16 mouse cellular contexts compared by ENCODE assay signal in the genomic region with DNA sequence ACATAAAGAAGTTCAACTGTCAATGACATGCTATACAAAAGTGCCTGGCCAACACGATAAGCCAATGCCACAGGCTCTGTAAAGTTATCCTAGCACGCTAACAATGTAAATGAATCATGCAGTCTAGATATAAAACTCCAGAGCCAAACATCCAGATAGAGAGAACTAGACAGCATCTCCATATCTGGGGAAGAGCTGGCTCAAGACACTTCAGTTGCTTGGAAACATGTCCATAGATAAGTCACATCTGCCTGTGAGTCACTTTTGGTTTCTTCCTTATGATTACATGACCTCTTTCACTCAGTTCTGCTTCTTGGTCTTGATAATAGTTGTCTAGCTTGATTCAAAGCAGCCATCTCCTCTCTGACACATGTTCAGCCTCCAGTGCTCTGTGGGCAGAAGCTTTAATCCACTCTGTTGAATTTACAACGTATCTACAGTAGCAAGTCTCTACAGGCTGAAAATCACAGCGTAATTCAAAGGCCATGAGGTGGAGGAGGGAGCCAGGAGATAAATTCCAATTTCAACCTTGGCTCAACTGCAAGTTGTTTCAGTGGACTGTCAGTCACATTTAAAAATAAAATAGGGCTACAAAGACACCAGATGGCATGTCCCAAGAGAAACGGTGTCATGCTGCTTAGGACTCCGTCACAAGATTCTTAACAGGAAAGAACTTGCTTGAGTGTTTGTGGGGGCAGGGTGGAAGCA.
A peak's percentile ranks its signal among the peaks of the same experiment; 100 is the strongest.
DNase-seq lines count a peak whose midpoint lies in the region; ATAC-seq and TF ChIP-seq lines count a peak whose summit lies in the region.
"Had no signal": no experiment of that assay in that cellular context is flagged by ENCODE, and none has a peak within 500 bp of the region (broad histone marks: within the 10 kb centered on the region; RNA-seq: fewer than 3 reads in every experiment).

No protein-coding gene starts in this region.

- no peaks in the 10 kb centered on the region for H3K9me3 ChIP-seq in stomach, embryonic 14.5 days (ENCODE audit: control insufficient read depth, low read depth, low read length)
- H3K9me3 ChIP-seq in stomach, postnatal 0 days (ENCODE audit: control insufficient read depth, low read length) = no peaks in the 10 kb centered on the region
- H3K9me3 ChIP-seq: limb, embryonic 15.5 days; lung, embryonic 15.5 days; megakaryocyte, embryonic 14.5 days had no signal

- no peak overlapping the region for H3K4me3 ChIP-seq in stomach, embryonic 14.5 days (ENCODE audit: low read depth, low read length)
- H3K4me3 ChIP-seq in stomach, postnatal 0 days (ENCODE audit: low read depth, low read length) = no peak overlapping the region
- H3K4me3 ChIP-seq: limb, embryonic 15.5 days; lung, embryonic 15.5 days; megakaryocyte, embryonic 14.5 days had no signal

- H3K4me1 ChIP-seq in stomach, embryonic 14.5 days (ENCODE audit: control insufficient read depth, insufficient read depth, low read length) = no peaks in the 10 kb centered on the region
- no peaks in the 10 kb centered on the region for H3K4me1 ChIP-seq in stomach, postnatal 0 days (replicated peaks; ENCODE audit: control insufficient read depth, insufficient read depth)
- H3K4me1 ChIP-seq: limb, embryonic 15.5 days had no signal

- 72% methylated on average over 6 of the region's 6 CpGs for WGBS in stomach, embryonic 14.5 days
- WGBS in stomach, postnatal 0 days = 50% methylated on average over 6 of the region's 6 CpGs

- TF ChIP-seq CTCF in stomach, postnatal 0 days (IDR thresholded peaks at IDR 0.05; ENCODE audit: low read depth) = no peak

- DNase-seq in gastrocnemius, postnatal 25 days = peak; percentile 30
- no peak for DNase-seq in gastrocnemius, postnatal 10 days
- no peak for DNase-seq in stomach, postnatal 0 days (ENCODE audit: low spot score)
- peak; percentile 21 to 48 for DNase-seq in cerebellum, postnatal 14 days
- no peak for DNase-seq in right cerebral cortex, postnatal 10 days (ENCODE audit: low spot score in 2 of 2)
- DNase-seq in natural killer cell, adult 2 months (ENCODE audit: low spot score in 2 of 2) = no peak
- DNase-seq in thymus, postnatal 0 days (ENCODE audit: low spot score) = no peak
- DNase-seq: adrenal gland, postnatal 25 days; kidney, postnatal 14 days; thymus, postnatal 25 days had no signal

- peak; percentile 6; the same call in 1 of the 2 replicates for ATAC-seq in stomach, embryonic 14.5 days (ENCODE audit: insufficient number of reproducible peaks, insufficient read depth, low FRiP score, low read depth)
- ATAC-seq in stomach, postnatal 0 days (ENCODE audit: low FRiP score, low TSS enrichment) = no peak
- ATAC-seq: CD4-positive, CD25-positive, alpha-beta regulatory T cell, adult 4 months; Patski had no signal

- H3K36me3 ChIP-seq in stomach, embryonic 14.5 days (ENCODE audit: control insufficient read depth, insufficient read depth, low read length) = peaks cover 15% of the 10 kb centered on the region; the same call in 1 of the 2 replicates
- H3K36me3 ChIP-seq in stomach, postnatal 0 days (ENCODE audit: control insufficient read depth, insufficient read depth, low read length) = no peaks in the 10 kb centered on the region
- H3K36me3 ChIP-seq: limb, embryonic 15.5 days; lung, embryonic 15.5 days had no signal

- no peak overlapping the region for H3K9ac ChIP-seq in stomach, embryonic 14.5 days (replicated peaks; ENCODE audit: low read depth, low read length)
- H3K9ac ChIP-seq in stomach, postnatal 0 days (ENCODE audit: low read length) = no peak overlapping the region
- H3K9ac ChIP-seq: limb, embryonic 15.5 days; lung, embryonic 15.5 days had no signal

- no peak overlapping the region for H3K4me2 ChIP-seq in stomach, embryonic 14.5 days (replicated peaks; ENCODE audit: low read depth, low read length)
- H3K4me2 ChIP-seq in stomach, postnatal 0 days (replicated peaks; ENCODE audit: low read depth) = no peak overlapping the region
- H3K4me2 ChIP-seq: limb, embryonic 15.5 days; lung, embryonic 15.5 days had no signal

- no peak overlapping the region for H3K27ac ChIP-seq in stomach, embryonic 14.5 days (ENCODE audit: low read length)
- H3K27ac ChIP-seq in stomach, postnatal 0 days (replicated peaks) = no peak overlapping the region
- H3K27ac ChIP-seq: limb, embryonic 15.5 days; lung, embryonic 15.5 days had no signal

- H3K27me3 ChIP-seq in stomach, embryonic 14.5 days (ENCODE audit: control insufficient read depth, insufficient read depth, low read length) = no peaks in the 10 kb centered on the region
- H3K27me3 ChIP-seq in stomach, postnatal 0 days (ENCODE audit: control insufficient read depth, insufficient read depth, low read length) = no peaks in the 10 kb centered on the region
- H3K27me3 ChIP-seq: limb, embryonic 15.5 days; lung, embryonic 15.5 days; megakaryocyte, embryonic 14.5 days; Patski had no signal

- TF ChIP-seq EP300 in stomach, postnatal 0 days (optimal IDR thresholded peaks at IDR 0.05) = no peak

Comparison
In these comparisons a context has a peak if more than half of its experiments do, and no peak if none do; other contexts are left out.
1. DNase-seq: peak in gastrocnemius, postnatal 25 days (single experiment) and cerebellum, postnatal 14 days (2 of 2); none in gastrocnemius, postnatal 10 days (single experiment), stomach, postnatal 0 days (single experiment), right cerebral cortex, postnatal 10 days (0 of 2), natural killer cell, adult 2 months (0 of 2) and thymus, postnatal 0 days (single experiment).